Mouse (Mus musculus) fat pad, adult 2 months (tissue): ENCODE measurements around the gene Dnah8.
"Not testable (repeated sequence)": the region's sequence is repeated elsewhere in the genome, so short reads cannot be mapped to it uniquely, and the experiment has no call there.

Experiments
- DNase-seq: peaks from one replicate; pipeline ENCODE4 v3.0.0-alpha.2; 2011; ENCODE audit warnings: low read depth, low spot score; ENCODE audit errors: extremely low read depth

The Dnah8 gene

DNA sequence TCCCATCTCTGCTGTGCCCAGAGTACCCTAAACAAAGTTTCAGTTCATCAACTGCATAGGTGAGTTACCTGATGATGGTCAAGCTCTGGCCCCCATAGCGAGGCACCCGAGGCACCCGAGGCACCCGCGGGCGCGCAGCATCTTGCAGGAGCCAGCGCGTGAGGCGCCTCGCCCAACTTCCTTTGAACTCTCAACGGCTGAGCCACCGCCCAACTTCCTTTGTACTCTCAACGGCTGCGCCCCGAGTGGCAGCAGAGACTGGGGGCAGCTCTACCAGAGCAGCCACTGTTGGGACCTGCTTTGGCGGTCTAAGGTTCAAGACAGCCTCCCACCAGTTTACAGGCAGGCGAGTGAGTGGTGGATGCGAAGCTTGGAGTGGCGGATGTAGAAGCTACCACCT, at the start of gene Dnah8:
Dnah8 (plus strand) TSS at position 223 of the 400 bp plus-strand sequence.
- not testable (repeated sequence) for DNase-seq

DNA sequence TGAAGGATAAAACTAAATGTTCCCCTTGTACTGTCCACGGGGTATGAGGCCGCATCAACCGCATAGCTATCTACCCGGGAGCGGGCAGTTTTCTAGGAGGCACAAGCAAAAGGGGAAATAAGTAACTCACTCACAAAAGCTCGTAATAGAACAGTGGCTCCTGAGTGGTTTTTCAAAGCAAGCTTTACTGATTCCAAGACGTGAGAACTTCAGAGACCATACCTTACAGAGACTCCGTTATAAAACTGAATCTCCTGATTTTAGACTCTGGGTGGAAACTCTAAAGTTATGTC, 49.4 kb upstream of the Dnah8 start:
- no peak for DNase-seq

DNA sequence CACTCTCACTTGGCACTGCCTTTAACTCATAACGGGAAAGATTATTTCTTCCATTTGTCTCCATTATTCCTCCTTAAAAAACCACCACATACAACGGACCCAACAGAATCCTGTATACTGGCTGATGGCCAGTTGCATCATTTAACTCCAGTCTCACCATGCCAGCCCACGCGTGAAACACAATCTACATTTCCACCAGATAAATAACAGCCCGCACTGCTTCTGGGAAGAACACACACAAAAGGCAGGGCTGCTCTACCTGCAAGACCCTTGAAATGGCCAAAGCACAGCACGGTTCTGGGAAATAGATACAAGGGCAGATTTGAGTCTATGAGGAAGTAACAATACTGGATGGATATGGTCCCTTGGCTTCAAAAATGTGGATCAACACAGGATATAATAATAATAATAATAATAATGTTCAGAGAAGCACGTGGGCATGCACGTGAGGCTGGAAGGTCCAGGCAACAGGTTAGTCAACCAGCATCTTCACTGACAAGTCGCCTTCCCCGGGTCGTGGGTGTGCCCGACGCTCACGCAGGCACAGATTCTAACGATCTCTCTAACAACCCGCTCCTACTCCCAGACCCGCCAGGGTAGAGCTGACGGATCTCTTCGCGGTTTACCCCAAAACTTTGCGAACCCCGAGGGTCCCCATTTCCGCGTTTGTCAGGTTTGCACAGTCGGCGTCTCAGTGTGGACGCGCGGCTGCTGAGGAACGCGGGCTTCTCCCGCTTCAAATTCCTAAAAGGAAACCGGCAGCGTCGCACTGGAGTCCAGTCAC, 48.8 kb upstream of the Dnah8 start:
- no peak for DNase-seq

DNA sequence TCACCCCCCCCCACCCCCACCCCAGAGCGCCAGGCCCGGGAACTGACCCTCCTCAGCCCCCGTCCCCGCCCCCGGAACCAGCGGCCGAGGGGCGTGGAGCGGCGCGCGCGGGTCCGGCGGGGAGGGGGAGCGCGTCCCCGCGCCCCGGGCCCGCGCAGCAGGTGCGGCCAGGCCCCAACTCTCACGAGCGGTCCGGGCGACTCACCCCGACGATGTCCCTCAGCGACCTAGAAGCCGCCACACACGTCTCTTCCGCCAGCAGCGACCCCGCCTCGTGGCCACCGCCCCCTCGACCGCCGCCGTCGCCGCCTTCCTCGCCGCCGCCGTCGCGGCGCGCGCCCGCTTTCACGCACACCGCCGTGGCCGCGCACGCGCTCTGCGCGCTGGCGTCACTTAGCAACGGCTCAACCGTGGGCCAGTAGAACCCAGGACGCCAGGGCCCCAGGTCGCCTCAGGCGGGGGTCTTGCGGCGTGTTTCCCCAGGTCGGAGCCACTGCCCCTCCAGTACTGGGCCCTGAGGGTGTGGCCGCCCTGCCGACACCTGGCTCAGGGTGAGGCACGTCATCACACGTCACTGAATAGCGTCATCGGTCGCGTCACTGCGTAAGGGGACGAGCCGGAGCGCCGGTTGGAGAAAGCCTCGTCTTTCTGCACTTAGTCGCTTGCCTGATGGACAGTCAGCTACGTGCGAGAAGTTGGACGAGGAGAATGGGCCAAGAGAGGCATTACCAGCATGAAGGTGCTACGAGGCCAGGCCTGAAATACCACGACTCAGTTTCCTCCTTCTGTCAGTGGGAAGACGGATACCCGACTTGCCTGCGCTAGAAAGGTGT, 48.0 kb upstream of the Dnah8 start, which contains the start of gene Btbd9:
Btbd9 (minus strand) TSS at position 548 of the 833 bp plus-strand sequence.
- DNase-seq: no peak

DNA sequence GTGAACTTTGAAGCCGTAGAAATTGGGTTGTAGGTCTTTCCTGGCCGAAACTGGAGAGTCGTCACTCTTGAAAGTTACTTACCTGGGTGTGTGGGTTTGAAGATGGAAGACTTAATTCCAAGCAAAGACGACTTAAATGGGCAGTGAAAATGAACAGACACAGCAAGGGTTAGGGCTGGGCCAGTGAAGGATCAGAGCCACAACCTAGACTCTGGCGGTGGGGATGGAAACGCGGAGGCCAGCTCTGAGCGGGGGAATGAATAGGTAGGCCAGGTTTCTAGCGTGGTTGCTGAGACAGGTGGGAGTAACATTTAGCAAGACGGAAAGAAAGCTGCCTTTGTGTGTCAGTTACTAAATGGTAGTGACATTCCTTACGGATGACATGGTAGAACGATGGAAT, 47.2 kb upstream of the Dnah8 start:
- DNase-seq: no peak

DNA sequence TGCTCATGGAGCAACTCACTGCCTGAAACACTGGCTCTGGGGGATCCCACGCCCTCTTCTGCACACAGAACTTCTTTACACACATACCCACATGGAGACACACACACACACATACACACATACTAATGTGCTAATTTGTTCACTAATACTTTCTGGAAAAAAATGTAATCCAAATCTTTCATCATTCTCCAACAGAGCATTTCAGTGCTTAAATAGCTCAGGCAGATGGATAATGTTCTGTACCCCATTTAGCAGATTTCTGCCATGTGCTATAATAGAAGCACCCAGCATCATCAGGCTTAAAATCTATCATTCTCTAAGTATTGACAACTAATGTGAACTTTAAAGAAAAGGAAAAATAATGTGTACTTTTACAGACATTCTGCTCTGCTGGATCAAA, 43.4 kb upstream of the Dnah8 start:
- no peak for DNase-seq

DNA sequence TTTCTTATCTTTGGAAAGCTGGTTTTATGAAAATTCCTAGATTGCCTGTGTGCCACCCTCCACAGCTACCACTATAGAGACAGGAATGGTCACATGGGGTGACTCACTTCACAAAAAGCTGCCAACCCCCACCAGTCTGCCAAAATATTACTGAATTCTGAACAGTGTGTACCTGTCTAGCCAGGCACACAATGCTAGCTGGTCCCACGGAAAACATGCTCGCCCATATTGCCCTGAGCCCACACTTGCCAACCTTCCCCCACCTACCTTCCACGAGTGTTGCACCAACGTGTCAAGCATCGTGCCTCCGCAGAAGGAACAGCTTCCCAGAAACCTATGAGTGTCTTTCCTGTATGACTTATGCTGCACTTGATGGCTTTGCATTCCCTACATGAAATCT, 43.0 kb upstream of the Dnah8 start:
- DNase-seq: no peak

DNA sequence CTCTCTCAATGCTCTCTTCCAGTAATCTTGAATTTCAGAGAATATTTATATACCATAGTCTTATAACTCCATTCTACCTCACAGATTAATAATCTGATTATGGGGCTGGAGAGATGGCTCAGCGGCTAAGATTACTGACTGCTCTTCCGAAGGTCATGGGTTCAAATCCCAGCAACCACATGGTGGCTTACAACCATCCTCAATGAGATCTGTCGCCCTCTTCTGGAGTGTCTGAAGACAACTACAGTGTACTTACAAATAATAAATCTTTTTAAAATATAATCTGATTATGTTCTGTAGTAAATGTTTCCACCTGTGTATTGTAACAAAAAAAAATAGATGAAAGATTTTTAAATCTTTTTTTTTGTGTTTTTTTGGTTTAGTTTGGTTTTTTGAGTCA, 41.8 kb upstream of the Dnah8 start:
- DNase-seq: no peak

DNA sequence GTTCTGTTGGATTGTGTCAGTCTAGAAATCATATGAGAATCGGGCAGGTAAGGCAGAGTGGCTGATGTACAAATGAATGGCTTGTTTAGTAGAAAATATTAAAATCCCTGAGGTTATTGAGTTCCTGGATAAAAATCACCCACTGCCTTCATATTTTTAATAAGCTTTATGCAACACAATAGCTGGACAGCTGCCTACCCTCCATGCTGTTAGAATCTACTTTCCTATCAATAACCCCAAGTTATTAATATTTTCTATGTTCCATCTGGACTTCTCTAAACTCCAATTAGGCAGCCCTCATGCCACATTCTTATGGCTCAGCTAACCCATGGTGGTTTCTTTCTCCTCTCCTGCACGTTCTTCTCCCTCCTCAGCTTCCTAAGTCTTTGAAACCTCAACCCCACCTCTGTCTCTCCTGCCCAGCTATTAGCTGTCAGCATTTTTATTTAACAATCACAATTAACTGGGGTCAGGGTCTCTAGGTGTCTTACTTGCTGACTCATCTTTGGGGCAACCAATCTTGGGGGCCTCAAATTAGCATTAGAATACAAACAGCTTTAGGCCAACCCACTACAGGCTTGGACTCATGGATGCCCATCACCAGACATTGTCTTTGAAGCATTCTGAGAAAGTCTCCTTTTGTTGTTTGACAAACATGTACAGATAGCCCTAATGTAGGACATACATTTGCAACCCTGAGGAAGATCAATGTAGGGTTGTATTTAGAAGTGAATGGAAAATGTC, 40.7 kb upstream of the Dnah8 start:
- DNase-seq: no peak

DNA sequence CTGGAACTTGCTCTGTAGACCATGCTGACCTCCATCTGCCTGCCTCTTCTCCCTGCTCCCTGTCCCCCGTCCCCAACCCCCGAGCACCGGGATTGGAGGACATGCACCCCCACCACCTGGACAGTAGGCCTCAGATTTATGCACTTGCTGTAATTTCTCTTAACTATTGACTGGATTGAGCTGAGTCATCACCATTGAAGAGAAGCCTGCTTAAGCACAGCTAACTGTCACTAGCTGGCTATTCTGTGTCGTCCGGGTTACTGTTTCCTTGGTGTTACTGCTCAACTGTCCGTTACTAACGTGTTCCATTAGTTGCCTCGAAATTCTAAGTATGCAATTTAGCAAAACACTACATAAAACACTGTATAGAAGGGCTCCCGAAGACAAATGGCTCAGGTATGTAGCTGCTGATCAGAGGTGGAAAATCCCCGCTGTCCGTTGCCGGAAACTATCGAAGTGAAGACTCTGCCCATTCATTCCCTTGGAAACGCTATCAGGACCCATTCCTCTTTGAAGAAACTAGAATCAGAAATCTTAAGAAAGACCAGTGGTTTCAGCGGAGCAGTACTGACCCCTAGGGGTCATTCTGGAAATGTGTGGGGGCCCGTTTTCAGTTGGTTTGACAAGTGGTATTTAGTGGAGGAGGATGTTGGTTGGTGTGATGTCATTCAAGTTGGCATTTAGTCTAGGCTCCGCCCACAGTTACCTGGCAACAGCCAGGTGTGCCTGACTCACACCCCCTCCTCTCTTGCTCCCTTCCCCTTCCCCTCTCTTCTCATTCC, 33.5 kb upstream of the Dnah8 start:
- no peak for DNase-seq

DNA sequence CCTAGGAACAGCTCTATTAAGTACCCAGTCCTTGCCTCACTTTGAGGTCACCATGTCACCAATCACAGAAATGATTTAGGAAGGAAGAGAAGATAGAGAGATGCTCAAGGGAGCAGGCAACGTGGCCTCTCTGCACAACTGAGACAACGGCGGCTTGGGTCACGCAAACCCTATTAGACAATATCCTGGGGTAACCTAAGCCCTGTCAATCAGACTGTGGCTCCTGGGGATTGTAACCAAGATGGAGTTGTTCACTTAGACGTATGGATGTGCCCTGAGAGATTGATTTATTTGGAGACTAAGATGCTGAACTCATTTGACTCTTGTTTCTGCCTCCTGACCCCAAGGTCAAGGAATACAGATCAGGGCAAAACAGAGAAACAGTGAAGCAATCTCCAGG, 29.7 kb upstream of the Dnah8 start:
- no peak for DNase-seq

DNA sequence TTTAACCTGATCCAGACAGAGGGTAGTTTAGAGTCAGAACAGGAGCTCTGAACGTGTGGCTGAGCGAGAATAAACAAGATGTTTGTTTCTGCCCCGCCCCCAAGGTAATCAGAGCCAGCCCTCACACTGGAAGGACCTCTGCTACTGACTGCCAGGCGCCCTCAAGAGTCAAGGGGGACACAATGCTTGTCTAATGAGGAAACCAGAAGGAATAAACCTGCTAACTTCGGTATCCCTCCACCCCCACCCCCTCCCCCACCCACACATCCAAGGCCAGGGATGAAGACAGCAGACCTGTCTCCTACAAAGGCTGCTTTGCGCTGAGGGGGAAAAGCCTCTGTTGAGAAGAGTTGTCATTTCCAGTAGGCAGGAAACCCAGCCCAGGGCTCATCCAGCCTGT, 29.3 kb upstream of the Dnah8 start:
- DNase-seq: no peak

DNA sequence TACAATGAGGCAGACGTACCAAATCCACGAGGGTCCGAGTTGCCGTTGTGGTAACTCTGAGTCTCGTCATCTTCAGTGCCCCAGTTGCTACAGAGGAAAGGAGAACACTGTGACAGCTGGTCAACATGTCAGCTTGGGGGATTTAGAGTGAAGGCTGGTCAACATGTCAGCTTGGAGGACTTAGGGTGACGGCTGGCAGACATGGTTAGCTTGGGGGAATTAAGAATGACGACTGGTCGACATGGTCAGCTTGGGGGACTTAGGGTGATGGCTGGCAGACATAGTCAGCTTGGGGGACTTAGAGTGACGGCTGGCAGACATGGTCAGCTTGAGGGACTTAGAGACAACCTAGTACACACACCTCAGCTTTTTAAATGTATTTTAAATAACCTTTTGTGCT, 26.4 kb upstream of the Dnah8 start:
- DNase-seq: no peak

DNA sequence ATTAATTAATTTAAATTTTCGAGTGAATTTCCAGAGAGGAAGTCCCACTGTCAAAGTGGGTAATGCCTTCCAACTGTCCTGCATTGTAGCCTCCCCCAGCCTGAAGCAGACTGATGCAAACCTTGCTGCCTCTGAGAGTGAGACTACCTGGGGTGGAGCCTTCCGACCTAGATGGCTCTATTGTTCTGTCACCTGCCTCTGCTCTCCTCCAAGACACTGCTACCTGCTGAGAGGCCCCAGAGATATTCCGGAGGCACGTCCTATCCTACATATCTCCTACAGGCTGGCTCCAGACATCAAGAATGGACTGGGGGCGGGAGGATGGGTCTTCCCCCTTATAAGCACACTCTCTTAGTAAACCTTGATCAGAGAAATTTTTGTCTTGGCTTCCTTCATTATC, 25.9 kb upstream of the Dnah8 start:
- DNase-seq: no peak

DNA sequence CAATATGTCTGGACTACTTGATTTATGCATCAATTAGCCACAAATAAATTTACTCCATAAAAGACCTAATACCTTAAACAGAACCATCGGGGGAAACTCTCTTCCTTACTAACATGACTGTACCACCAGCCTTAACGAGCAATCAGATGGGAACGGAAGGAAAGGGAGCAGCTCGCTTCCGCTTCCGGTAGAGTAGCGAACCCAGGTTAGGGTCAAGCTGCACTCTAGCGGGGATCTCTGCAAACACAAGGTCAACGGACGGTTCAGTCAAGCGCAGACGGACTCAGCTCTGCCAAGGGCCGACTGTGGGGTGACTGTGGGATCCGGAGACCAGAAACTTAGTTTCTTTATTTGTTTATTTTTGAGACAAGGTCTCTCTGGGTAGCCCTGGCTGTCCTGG, 22.0 kb upstream of the Dnah8 start:
- no peak for DNase-seq

DNA sequence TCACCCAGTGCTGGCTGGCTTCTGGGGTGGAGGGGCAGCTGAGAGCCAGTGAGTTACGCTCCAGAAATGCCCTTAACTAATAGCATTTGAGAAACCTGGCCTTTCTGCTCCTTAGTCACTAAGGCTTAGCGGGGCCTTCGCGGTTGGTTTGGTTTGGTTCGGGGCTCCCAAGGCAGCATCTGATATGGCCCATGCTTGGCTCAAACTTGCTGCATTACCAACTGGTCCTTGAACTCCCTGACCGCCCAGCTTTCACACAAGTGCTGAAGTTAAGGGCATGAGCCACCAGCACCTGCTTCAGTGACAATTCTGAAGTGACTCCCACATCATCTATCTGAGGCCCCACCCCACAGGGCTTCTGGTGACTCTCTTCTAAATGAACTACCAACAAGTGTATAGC, 19.9 kb upstream of the Dnah8 start:
- DNase-seq: no peak

DNA sequence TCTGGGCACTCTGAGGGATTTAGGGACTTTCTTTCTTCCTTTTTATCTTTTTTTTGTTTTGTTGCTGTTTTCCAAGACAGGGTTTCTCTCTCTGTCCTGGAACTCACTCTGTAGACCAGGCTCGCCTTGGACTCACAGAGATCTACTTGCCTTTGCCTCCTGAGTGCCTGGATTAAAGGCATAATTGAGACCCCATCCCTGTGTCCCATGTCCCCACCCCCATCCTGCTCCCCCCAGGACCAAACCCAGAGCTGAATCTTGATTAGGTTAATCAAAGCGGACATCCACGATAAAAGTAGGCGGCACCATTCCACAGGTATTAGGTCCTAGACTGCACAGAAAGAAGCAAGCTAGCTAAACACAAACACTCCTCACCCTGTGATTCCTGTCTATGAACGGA, 19.2 kb upstream of the Dnah8 start:
- DNase-seq: no peak

DNA sequence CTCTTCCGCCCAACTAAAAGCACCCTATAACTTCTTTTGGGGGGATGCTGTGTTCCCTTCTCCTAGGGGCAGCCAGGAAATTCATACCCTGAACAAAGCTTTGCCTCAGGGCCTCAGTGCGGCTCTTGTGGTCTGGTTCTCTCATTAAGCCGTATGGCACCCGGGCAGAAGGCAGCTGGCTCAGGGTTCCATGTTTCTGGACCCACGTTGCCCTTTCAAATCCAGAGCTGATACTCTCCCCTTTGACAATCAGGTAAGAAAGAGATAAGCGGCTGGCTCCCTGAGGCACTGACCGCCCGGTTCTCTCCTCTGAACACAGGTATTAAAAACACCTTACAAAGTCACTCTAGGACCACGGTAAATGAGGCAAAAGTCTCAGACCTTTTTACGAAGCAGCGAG, 17.9 kb upstream of the Dnah8 start:
- no peak for DNase-seq

DNA sequence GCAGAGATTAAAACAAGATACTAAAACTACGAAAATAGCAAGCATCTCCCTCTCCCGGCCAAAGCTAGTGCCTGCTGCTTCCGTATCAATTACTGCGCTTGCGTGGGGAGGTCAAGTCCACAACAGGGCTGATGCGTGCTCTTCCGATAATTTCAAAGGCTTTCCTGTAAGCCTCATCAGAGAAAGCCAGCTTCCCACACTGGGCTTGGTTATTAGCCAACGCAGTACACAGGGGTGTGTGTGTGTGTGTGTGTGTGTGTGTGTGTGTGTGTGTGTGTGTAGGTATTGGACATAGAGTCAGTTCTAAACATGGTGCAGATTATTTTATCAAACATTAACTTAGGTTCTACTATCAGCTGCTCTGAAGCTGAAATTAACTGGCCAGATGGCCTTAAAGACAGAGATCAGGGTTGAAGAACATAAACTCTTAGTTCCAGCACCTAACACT, 17.5 kb upstream of the Dnah8 start:
- no peak for DNase-seq

DNA sequence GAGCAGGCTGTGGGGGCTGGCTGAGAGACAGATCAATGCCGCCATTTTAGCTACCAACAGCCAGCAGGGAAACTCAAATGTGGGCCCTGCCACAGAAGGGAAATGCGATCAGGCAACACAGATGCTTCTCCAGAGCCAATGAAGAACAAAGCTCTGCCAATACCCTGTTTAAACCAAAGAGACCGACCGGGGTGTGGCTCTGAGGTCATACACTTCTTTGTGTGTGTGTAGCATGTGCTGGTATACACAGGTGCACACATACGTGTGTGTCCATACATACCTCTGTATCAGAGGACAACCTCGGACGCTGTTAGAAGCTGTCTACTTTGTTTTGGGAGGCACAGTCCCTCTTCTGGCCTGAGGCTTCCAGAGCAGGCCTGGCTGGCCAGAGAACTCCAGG, 16.8 kb upstream of the Dnah8 start:
- no peak for DNase-seq

DNA sequence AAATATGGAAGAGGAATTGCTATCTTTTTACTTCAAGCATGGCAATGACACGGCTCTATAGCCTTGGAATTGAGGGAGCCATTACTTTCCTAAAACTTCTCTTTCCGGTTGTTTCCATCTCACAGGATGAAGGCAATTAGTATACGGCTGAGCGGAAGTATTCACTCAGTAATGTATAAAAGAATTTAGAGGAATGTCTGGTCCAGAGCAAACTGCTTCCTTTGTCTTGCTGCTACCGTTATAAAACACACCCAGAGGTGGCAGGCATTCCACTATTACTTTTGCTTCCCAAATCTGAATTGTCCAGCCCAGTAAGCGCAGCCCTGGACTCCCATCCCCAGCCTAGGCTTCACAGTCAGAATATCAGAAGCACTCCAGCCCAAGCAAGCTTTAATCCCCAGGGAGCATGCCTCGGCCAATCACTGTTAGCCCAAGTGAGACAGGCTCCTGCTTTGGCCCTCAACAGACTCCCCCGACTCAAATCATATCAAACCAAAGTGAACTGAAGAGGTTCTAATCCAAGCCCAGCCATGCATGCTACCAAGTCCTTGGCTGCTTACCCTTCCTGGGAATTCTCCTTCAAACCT, 16.2 kb upstream of the Dnah8 start:
- DNase-seq: no peak
